Mouse (Mus musculus): ENCODE measurements around the gene Pusl1.

DNA sequence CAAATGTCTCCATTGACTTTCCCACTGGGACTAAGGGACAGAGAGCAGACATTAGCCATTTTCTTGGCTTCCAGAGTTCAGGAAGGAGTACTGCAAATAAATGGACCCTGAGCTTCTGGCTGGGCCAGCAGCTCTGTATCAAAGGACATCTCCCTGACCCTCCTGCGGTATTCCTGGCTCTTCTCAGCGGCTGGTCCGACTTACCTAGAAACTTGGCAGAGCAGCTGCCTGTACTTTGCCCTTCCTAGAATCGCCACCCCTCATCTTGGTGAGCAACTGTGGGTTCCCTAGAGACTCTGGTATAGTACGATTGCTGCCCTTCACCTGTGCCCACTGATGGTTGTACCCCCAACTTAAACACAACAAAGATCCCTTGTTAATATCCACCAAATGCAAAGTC, 48.4 kb downstream of the Pusl1 start:
- TF ChIP-seq POLR2A (IDR thresholded peaks at IDR 0.05; ENCODE audit: low read depth, low read length) (no peak), CTCF (IDR thresholded peaks at IDR 0.05; ENCODE audit: borderline replicate concordance, insufficient read depth, low read length) (no peak)
